Mouse (Mus musculus): Measurements from ENCODE around the gene Gm21972. TPM values are rescaled to one million over a fixed set of nuclear protein-coding genes. Genes with fewer than 3 reads are reported as not detected.
A peak's percentile ranks its signal among the peaks of the same experiment; 100 is the strongest.

The Gm21972 gene
- total RNA-seq, 2 experiments from 2014 or later: 29.9 TPM; not detected in 1

DNA sequence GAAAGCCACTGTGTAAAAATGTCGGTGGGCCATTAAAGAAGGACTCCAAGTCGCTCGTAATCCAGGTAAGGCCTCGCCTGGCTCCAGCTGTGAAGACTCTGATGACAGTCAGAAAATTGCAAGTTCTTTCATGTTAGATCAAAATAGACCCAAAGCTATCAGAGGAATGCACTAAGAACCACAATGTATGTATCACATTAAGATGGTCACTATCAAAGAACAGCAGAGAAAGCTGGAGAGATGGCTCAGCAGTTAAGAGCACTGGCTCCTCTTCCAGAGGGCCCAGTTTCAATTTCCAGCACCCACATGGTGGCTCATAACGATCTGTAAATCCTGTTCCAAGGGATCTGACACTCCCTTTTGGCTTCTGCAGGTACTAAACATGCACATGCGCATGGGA lies 26.6 kb downstream of the Gm21972 start:
- ATAC-seq (replicated peaks; ENCODE audit: poor library complexity, severe bottlenecking): no peak

DNA sequence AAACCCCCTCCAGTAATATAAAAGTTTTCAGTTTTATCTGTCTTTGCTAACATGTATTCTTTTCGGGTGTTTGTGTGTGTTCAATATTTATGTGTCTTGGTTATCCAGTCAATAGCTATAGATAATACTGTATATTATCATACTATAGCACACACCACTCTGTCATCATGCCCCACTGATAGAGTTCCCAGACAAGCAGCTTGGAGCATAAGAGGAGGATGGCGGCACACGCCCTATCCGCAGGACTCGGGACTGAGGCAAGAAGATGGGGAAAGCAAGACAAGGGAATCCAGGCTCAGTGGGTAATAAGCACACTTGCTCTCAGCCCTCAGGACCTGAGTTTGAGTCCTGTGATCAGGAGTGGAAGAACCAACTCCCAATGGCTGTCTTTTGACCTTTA lies 27.0 kb downstream of the Gm21972 start:
- ATAC-seq (replicated peaks; ENCODE audit: poor library complexity, severe bottlenecking): no peak

- no peak for ATAC-seq (replicated peaks; ENCODE audit: poor library complexity, severe bottlenecking)
Measured at GRCm38 (mm10) chr1:86161061-86161460, 27.6 kb downstream of the Gm21972 start.

- ATAC-seq (replicated peaks; ENCODE audit: poor library complexity, severe bottlenecking): no peak
Measured at GRCm38 (mm10) chr1:86174602-86175001, 41.2 kb downstream of the Gm21972 start.

DNA sequence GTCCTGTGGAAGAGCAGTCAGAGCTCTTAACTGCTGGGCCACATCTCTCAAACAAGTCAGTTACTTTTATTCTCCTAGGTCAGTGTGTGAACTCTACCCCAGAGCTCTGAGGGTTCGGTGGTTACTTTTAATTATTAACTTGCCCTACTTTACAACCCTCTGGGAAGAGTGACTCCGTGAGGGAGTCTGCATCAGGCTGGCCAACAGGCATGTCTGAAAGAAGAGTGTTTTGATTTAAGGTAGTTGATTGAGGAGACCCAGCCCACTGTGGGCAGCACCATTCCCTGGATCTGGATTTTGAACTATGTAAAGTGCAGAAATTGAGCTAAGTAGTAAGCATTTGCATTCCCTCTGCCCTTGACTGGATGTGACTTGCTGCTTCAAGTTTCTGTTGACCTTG lies 42.6 kb downstream of the Gm21972 start:
- no peak for ATAC-seq (replicated peaks; ENCODE audit: poor library complexity, severe bottlenecking)

GRCm38 (mm10) chr1:86178462-86179253 lies 45.2 kb downstream of the Gm21972 start:
- ATAC-seq (replicated peaks; ENCODE audit: poor library complexity, severe bottlenecking): peak; percentile 98

DNA sequence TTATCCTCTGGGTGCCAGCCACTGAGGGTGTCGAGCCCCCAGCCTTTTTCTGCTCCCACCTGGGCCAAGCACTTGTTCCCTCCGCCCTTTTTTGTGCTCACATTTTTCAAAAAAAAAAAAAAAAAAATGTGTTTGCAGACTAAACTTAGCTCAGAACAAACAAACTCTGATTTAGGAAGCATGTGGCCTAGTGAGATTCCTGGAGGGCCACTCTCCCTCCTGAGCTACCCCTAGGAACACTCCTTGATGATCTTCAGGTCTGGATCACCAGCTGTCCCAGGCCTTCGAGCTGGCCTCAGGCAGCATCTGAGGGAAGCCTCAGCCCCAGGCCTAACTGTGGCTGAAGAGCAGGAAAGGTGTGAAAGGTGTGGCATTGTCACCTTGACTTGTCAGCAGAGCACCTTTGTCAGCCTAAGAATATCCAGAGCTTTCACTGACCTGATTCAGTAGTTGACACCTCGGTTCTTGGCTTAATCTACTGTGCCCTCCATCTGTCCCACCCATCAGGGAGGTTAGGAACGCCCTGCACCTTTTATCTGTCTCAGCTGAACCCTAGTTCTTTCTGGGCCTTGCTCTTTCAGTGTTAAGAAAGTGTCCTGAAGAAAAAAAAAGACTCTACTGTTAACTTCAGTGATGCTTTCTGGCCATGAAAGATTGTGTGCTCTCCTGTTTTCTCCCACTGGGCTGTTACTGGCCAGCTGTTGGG lies 48.7 kb downstream of the Gm21972 start:
- ATAC-seq (replicated peaks; ENCODE audit: poor library complexity, severe bottlenecking): no peak

GRCm38 (mm10) chr1:86183577-86184263 lies 50.3 kb downstream of the Gm21972 start:
- no peak for ATAC-seq (replicated peaks; ENCODE audit: poor library complexity, severe bottlenecking)

DNA sequence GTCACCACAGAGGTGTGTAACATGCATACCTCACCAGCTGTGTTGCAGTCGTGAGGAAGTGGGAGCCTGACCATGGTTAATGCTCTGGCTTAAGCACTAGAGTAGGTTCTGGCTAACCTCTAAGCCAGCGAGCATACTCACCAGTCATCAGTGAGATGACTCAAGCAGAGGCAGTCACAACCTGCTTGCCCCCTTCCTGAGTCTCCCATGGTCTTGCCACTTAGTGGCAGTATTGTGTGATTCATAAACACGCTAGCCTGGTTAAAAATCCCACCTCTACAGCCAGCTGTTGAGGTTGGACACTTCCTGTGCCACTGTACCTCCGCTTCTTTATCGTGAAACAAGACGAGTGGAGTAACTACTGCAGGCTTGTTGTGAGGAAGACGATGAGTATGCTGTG lies 53.3 kb downstream of the Gm21972 start:
- peak; percentile 48 for ATAC-seq (replicated peaks; ENCODE audit: poor library complexity, severe bottlenecking)

DNA sequence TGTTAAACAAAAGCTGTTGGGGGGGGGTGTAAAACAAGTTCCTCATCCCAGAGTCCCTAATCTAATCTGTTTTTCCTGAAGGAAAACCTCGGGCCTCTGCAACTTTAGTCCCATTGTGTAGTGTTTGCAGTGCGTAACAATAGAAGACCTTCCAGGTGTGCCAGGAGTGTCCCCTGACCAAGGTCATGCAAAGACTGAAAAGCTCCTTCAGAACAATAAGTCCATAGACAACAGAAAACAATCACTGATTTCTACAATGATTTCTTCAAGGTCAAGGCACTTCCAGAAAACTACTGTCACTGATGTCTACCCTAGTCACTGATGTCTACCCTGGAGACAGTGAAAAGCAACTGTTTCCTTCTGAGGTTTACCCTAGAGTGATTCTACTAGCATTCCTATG lies 54.4 kb downstream of the Gm21972 start:
- ATAC-seq (replicated peaks; ENCODE audit: poor library complexity, severe bottlenecking): no peak

- no peak for ATAC-seq (replicated peaks; ENCODE audit: poor library complexity, severe bottlenecking)
Measured at GRCm38 (mm10) chr1:86188271-86188670, 54.8 kb downstream of the Gm21972 start.

GRCm38 (mm10) chr1:86189034-86189702 lies 55.7 kb downstream of the Gm21972 start:
- ATAC-seq (replicated peaks; ENCODE audit: poor library complexity, severe bottlenecking): no peak

- peak; percentile 80 for ATAC-seq (replicated peaks; ENCODE audit: poor library complexity, severe bottlenecking)
Measured at GRCm38 (mm10) chr1:86190843-86191242, 57.4 kb downstream of the Gm21972 start.

GRCm38 (mm10) chr1:86194044-86194443 lies 60.6 kb downstream of the Gm21972 start:
- ATAC-seq (replicated peaks; ENCODE audit: poor library complexity, severe bottlenecking): peak; percentile 70

DNA sequence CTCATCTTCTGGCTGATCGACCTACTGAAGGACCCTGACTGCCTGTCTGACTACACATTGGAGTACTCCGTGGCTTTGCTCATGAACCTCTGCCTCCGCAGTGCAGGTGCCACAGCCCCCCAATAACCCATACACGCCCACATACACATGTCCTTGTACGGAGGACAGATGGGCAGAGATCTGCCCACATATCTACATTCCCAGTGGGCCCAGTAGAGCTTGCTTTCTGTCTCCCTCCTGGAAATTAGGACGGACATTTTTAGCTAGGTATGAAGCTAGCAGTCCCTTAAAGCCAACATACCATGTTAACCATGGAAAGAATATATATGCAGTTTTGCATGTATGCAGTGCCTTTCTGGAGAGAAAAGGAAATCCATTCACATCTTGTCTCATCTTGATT lies 64.8 kb downstream of the Gm21972 start:
- ATAC-seq (replicated peaks; ENCODE audit: poor library complexity, severe bottlenecking): no peak

- no peak for ATAC-seq (replicated peaks; ENCODE audit: poor library complexity, severe bottlenecking)
Measured at GRCm38 (mm10) chr1:86199026-86199425, 65.6 kb downstream of the Gm21972 start.

- no peak for ATAC-seq (replicated peaks; ENCODE audit: poor library complexity, severe bottlenecking)
Measured at GRCm38 (mm10) chr1:86201312-86201711, 67.9 kb downstream of the Gm21972 start.

- peak; percentile 75 for ATAC-seq (replicated peaks; ENCODE audit: poor library complexity, severe bottlenecking)
Measured at GRCm38 (mm10) chr1:86202617-86203219, 69.3 kb downstream of the Gm21972 start.

GRCm38 (mm10) chr1:86210676-86211075 lies 77.2 kb downstream of the Gm21972 start:
- ATAC-seq (replicated peaks; ENCODE audit: poor library complexity, severe bottlenecking): no peak

DNA sequence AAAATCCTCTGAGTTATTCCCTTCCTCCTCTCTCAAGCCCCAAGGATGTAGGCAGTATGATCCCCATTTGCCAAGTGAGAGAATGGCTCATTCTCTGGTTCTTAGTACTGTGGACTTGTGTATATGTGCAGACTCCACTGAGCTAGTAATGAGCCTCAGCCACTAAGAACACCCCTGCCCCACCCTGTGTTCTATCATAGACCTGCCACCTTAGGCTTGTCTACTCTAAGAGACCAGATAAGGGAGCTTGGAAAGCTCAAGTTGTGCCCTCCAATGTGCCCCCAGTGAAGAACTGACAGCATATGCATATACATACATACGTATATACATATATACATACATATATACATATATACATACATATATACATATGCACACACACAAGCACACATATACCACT lies 78.1 kb downstream of the Gm21972 start:
- no peak for ATAC-seq (replicated peaks; ENCODE audit: poor library complexity, severe bottlenecking)
